7 mouse cellular contexts compared by ENCODE assay signal in genomic region chr10:75556026-75556425, GRCm38 (mm10). TPM values are rescaled to one million over a fixed set of nuclear protein-coding genes. Genes with fewer than 3 reads are reported as not detected.
DNase-seq lines count a peak whose midpoint lies in the region; ATAC-seq and TF ChIP-seq lines count a peak whose summit lies in the region.

No protein-coding gene starts in this region.

- no peaks in the 10 kb centered on the region for H3K9me3 ChIP-seq in embryonic facial prominence, embryonic 13.5 days
- H3K9me3 ChIP-seq in hindbrain, postnatal 0 days (ENCODE audit: low read length), result no peaks in the 10 kb centered on the region
- no peaks in the 10 kb centered on the region for H3K9me3 ChIP-seq in midbrain, embryonic 11.5 days (ENCODE audit: control insufficient read depth, low read length)

- H3K9ac ChIP-seq in embryonic facial prominence, embryonic 13.5 days, result peak overlapping the region; percentile 49
- H3K9ac ChIP-seq in hindbrain, postnatal 0 days (replicated peaks; ENCODE audit: low read length), result no peak overlapping the region
- H3K9ac ChIP-seq in midbrain, embryonic 11.5 days (ENCODE audit: low read length), result no peak overlapping the region

- peak overlapping the region; percentile 9; the same call in 1 of the 2 replicates for H3K4me2 ChIP-seq in embryonic facial prominence, embryonic 13.5 days
- H3K4me2 ChIP-seq in hindbrain, postnatal 0 days (ENCODE audit: low read depth, low read length), result no peak overlapping the region
- H3K4me2 ChIP-seq in midbrain, embryonic 11.5 days, result no peak overlapping the region

- peaks cover 24% of the 10 kb centered on the region for H3K27me3 ChIP-seq in embryonic facial prominence, embryonic 13.5 days
- H3K27me3 ChIP-seq in hindbrain, postnatal 0 days (ENCODE audit: insufficient read depth, low read length), result no peaks in the 10 kb centered on the region
- peaks cover 21% of the 10 kb centered on the region for H3K27me3 ChIP-seq in midbrain, embryonic 11.5 days (ENCODE audit: control insufficient read depth, insufficient read depth, low read length)

- no peak for ATAC-seq in embryonic facial prominence, embryonic 13.5 days (ENCODE audit: insufficient number of reproducible peaks, insufficient read depth, low FRiP score, low TSS enrichment, low read depth)
- ATAC-seq in hindbrain, postnatal 0 days, result peak; percentile 81
- 0 out of 2 replicates have a peak, but pooled peaks have one; percentile 3 for ATAC-seq in midbrain, embryonic 11.5 days (ENCODE audit: low FRiP score)

- peak overlapping the region; percentile 55 for H3K27ac ChIP-seq in embryonic facial prominence, embryonic 13.5 days
- peak overlapping the region; percentile 68 for H3K27ac ChIP-seq in hindbrain, postnatal 0 days
- no peak overlapping the region for H3K27ac ChIP-seq in midbrain, embryonic 11.5 days (ENCODE audit: low read depth, low read length)

- DNase-seq in ovary, postnatal 36 days (ENCODE audit: low spot score), result peak; percentile 25
- DNase-seq in ovary, postnatal 10 days (ENCODE audit: low spot score), result no peak
- peak; percentile 92 for DNase-seq in hindbrain, postnatal 0 days (ENCODE audit: low spot score)
- DNase-seq in midbrain, embryonic 11.5 days (ENCODE audit: low spot score, missing footprints), result no peak
- peak; percentile 86 for DNase-seq in testis, postnatal 14 days (ENCODE audit: low spot score)
- DNase-seq in urinary bladder, postnatal 36 days (ENCODE audit: low spot score in 2 of 2), result no peak

- no peak for TF ChIP-seq CTCF in hindbrain, postnatal 0 days (IDR thresholded peaks at IDR 0.05; ENCODE audit: low read depth)

- H3K4me3 ChIP-seq in embryonic facial prominence, embryonic 13.5 days, result no peak overlapping the region
- H3K4me3 ChIP-seq in hindbrain, postnatal 0 days (ENCODE audit: low read length), result no peak overlapping the region
- no peak overlapping the region for H3K4me3 ChIP-seq in midbrain, embryonic 11.5 days (ENCODE audit: low read depth, low read length)

- WGBS in embryonic facial prominence, embryonic 13.5 days, result 23% methylated on average over 9 of the region's 9 CpGs
- 14% methylated on average over 9 of the region's 9 CpGs for WGBS in hindbrain, postnatal 0 days
- 44% methylated on average over 9 of the region's 9 CpGs for WGBS in midbrain, embryonic 11.5 days

- peaks cover 60% of the 10 kb centered on the region for H3K4me1 ChIP-seq in embryonic facial prominence, embryonic 13.5 days
- H3K4me1 ChIP-seq in hindbrain, postnatal 0 days (ENCODE audit: insufficient read depth, low read length), result peaks cover 37% of the 10 kb centered on the region
- peaks cover 9% of the 10 kb centered on the region for H3K4me1 ChIP-seq in midbrain, embryonic 11.5 days (ENCODE audit: control insufficient read depth, insufficient read depth, low read length)

- H3K36me3 ChIP-seq in embryonic facial prominence, embryonic 13.5 days, result 0 out of 2 replicates have a peak, but pooled peaks cover 9% of the 10 kb centered on the region
- H3K36me3 ChIP-seq in hindbrain, postnatal 0 days (ENCODE audit: insufficient read depth, low read length), result peaks cover 5% of the 10 kb centered on the region; the same call in 1 of the 2 replicates
- H3K36me3 ChIP-seq in midbrain, embryonic 11.5 days (ENCODE audit: control insufficient read depth, insufficient read depth, low read length), result no peaks in the 10 kb centered on the region

RNA-seq across cellular contexts. Expression of gene Lrrc75b, which starts 4.1 kb away (rescaled TPM):
- 3.9 and 6.6 TPM in 2 replicates for polyA plus RNA-seq in embryonic facial prominence, embryonic 13.5 days (2015; fragmentation: Nextera tagmentation; extraction: Ambion mirVana)
- total RNA-seq in hindbrain, postnatal 0 days (2014; rRNA removed), result 30.3 and 31.4 TPM in 2 replicates
- 26.0 and 26.4 TPM in 2 replicates for polyA plus RNA-seq in hindbrain, postnatal 0 days (2015; fragmentation: Nextera tagmentation; extraction: Ambion mirVana)
- polyA plus RNA-seq in midbrain, embryonic 11.5 days (2014; fragmentation: Nextera tagmentation; extraction: Ambion mirVana), result 3.3 and 4.1 TPM in 2 replicates

RNA-seq across cellular contexts. Expression of gene Ggt1, which starts 5.4 kb away (rescaled TPM):
- 0.25 and 2.4 TPM in 2 replicates for polyA plus RNA-seq in embryonic facial prominence, embryonic 13.5 days (2015; fragmentation: Nextera tagmentation; extraction: Ambion mirVana)
- total RNA-seq in hindbrain, postnatal 0 days (2014; rRNA removed), result 3.2 and 7.6 TPM in 2 replicates
- polyA plus RNA-seq in hindbrain, postnatal 0 days (2015; fragmentation: Nextera tagmentation; extraction: Ambion mirVana), result 1.0 and 1.2 TPM in 2 replicates
- polyA plus RNA-seq in midbrain, embryonic 11.5 days (2014; fragmentation: Nextera tagmentation; extraction: Ambion mirVana), result 1.5 and 2.1 TPM in 2 replicates

RNA-seq across cellular contexts. Expression of gene Ggt5, which starts 33.1 kb away (rescaled TPM):
- polyA plus RNA-seq in embryonic facial prominence, embryonic 13.5 days (2015; fragmentation: Nextera tagmentation; extraction: Ambion mirVana), result 0.96 and 2.0 TPM in 2 replicates
- total RNA-seq in hindbrain, postnatal 0 days (2014; rRNA removed), result 2.8 and 3.4 TPM in 2 replicates
- polyA plus RNA-seq in hindbrain, postnatal 0 days (2015; fragmentation: Nextera tagmentation; extraction: Ambion mirVana), result 2.3 TPM in 2 replicates
- polyA plus RNA-seq in midbrain, embryonic 11.5 days (2014; fragmentation: Nextera tagmentation; extraction: Ambion mirVana), result 0.25 and 0.29 TPM in 2 replicates

RNA-seq across cellular contexts. Expression of gene Gucd1, which starts 38.3 kb away (rescaled TPM):
- polyA plus RNA-seq in embryonic facial prominence, embryonic 13.5 days (2015; fragmentation: Nextera tagmentation; extraction: Ambion mirVana), result 27.0 and 27.3 TPM in 2 replicates
- 42.3 and 44.3 TPM in 2 replicates for total RNA-seq in hindbrain, postnatal 0 days (2014; rRNA removed)
- 12.6 and 15.6 TPM in 2 replicates for polyA plus RNA-seq in hindbrain, postnatal 0 days (2015; fragmentation: Nextera tagmentation; extraction: Ambion mirVana)
- polyA plus RNA-seq in midbrain, embryonic 11.5 days (2014; fragmentation: Nextera tagmentation; extraction: Ambion mirVana), result 27.8 and 36.0 TPM in 2 replicates

RNA-seq across cellular contexts. Expression of gene Snrpd3, which starts 38.7 kb away (rescaled TPM):
- polyA plus RNA-seq in embryonic facial prominence, embryonic 13.5 days (2015; fragmentation: Nextera tagmentation; extraction: Ambion mirVana), result 194 and 214 TPM in 2 replicates
- 16.4 and 18.0 TPM in 2 replicates for total RNA-seq in hindbrain, postnatal 0 days (2014; rRNA removed)
- polyA plus RNA-seq in hindbrain, postnatal 0 days (2015; fragmentation: Nextera tagmentation; extraction: Ambion mirVana), result 133 and 135 TPM in 2 replicates
- polyA plus RNA-seq in midbrain, embryonic 11.5 days (2014; fragmentation: Nextera tagmentation; extraction: Ambion mirVana), result 199 and 208 TPM in 2 replicates

Comparison
In these comparisons a context has a peak if more than half of its experiments do, and no peak if none do; other contexts are left out.
1. DNase-seq: peak in ovary, postnatal 36 days (single experiment), hindbrain, postnatal 0 days (single experiment) and testis, postnatal 14 days (single experiment); none in ovary, postnatal 10 days (single experiment), midbrain, embryonic 11.5 days (single experiment) and urinary bladder, postnatal 36 days (0 of 2).